Mouse (Mus musculus): ENCODE results near the gene Rasl12. TPM values are rescaled to one million over a fixed set of nuclear protein-coding genes. Genes with fewer than 3 reads are reported as not detected.

Rasl12 gene
- polyA plus RNA-seq (2021; fragmentation: Nextera tagmentation), result 1.6 and 2.5 TPM in 2 replicates
- long read RNA-seq, experiment 1, transcript Rasl12-201 (5 exons, 2,390 nt), result major isoform, 25 of 31 reads
- long read RNA-seq, experiment 1, partial matches to known transcripts, result 4 of 31 reads
- long read RNA-seq, experiment 1, other reads (novel, unspliced or antisense), result 2 of 31 reads
- long read RNA-seq, experiment 2, partial matches to known transcripts, result 0 of 5 reads
- long read RNA-seq, experiment 2, other reads (novel, unspliced or antisense), result 1 of 5 reads

DNA sequence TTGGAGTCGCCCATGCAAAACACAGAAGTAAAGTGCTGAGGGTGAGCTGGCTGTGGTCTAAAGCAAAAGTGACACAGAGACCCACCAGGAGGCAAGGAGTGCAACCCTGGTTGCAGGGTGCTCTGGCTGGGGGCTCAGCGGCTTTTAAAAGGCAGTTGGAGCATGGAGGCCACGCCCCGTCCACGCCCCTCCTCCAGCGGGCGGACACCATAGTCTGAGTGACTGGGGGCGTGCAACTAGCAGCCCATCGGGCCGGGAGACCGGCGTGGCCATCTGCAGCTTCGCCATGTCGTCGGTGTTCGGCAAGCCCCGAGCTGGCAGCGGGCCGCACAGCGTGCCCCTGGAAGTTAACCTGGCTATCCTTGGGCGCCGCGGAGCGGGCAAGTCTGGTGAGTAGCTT is at the start of gene Rasl12:
Gene Rasl12 (plus strand): TSS at position 228 of the 400 bp plus-strand sequence.

DNA sequence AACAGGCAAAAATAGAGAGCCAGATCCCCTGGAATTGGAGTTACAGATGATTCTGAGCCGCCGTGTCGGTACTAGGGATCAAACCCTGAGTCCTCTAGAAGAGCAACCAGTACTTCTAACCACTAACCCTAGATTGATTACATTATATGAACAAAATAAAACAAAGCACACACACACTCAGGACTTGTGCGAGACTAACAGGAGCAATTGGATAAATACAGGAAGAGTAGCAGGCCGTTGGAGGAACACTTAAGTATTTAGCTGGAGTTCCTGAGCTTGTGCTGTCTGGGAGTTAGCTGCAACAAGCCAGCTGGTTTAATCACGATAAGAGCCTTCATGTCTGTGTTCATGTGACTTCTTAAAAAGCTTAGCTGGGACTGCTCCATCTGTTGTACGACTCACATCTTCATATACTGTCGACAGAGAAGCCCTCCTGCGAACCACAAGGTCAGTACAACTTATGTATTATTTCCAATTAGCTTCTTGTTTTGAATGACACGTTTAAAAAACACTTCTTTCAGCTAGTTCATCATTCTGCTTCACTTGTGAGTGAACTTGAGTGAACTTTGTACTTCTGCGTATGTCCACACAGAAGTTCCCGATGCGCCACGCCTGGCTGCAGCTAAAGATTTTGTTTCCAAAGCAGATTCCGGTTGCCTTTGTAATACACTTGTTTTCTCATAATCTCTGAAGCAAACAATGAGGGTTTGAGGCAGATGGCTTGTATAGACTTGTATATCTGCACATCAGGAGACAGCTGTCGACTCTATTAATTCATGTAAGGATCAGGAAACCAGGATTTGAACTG is 37.5 kb upstream of the Rasl12 start, which contains the start of gene Ubap1l:
Gene Ubap1l (plus strand): TSS at position 401 of the 808 bp plus-strand sequence.

DNA sequence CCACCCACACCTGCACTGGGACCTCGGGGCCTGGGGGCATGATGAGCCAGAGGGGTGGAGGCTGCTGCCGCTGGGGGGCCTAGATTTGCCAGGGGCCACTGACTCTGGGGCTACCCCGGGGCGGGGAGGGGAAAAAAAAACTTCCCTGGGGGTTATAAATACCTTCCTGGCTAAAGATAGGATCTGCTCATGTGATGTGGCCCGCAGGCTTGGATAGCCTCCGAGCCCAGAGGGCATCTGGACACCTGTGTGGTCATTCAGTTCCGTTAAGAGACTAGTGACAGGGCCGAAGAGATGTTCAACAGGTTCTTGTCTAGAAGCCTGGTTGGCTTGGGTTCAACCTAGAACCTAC is 6.7 kb upstream of the Rasl12 start, which contains the start of gene Kbtbd13:
Gene Kbtbd13 (minus strand): TSS at position 40 of the 352 bp plus-strand sequence.

DNA sequence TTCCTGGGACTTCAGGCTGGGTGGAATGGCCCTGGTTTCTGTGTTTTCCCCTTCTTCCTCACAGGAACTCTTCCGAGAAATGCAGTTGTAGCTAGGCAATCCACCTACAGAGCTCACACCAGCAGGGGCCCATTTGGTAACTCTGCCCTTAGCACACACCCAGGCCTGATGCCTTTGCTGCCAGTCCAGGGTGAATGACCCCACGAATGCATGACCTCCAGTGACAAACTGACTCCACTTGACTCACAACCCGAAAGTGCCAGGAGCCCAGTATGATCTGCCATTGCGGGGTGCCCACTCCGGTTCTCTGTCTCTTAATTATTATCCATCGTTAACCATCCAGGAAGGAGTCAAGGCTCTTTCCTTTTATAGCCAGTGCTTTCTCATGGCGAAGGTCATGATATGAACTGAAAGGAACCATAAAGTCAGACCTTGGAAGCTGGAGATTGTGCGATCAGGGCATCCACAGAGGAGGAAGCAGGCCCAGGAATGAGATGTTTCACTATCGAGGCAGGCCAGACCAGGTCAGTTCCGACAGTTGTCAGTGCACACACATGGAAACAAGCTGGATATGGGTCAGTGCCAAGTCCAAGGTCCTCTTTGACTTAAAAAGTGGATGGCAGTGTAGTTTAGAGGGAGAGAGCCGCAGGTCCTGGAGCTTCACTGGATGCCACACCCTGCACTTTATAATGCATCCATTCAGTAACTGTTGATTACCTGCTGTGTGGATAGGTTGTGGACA is 24.6 kb downstream of the Rasl12 start, which contains the start of gene Slc51b:
Gene Slc51b (minus strand): TSS at position 196 of the 742 bp plus-strand sequence.

DNA sequence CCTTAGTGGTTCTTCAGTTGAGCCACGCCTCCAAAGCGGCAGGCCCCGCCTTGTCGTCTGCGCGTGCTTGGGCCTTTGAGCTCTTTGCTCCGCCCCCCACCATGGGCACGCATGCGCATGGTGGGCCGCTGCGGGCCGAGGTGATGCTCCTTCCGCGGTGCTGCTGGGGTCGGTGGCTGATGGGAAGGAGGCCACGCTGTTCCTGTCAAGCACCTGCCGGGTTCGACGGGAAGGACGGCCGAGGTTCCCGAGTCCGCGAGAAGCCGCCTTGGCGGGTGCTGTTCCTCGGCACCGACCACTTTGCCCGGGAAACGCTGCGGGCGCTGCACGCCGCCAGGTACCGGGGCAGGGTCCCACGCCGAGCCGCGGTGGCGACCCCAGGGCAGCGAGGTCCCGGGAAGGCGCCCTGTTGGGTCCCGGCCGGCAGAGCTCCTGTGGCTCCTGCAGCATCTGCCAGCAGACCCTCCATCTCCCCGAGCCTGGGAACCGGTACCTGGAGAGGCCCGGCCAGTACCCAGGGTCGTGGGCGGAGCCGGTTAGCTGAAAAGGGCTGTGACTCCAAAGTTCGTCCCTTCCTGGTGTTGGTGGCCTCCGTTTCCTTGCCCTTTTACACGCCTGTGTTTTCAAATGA is 37.5 kb downstream of the Rasl12 start, which contains the start of gene Mtfmt:
Gene Mtfmt (plus strand): TSS at position 112 of the 631 bp plus-strand sequence.

DNA sequence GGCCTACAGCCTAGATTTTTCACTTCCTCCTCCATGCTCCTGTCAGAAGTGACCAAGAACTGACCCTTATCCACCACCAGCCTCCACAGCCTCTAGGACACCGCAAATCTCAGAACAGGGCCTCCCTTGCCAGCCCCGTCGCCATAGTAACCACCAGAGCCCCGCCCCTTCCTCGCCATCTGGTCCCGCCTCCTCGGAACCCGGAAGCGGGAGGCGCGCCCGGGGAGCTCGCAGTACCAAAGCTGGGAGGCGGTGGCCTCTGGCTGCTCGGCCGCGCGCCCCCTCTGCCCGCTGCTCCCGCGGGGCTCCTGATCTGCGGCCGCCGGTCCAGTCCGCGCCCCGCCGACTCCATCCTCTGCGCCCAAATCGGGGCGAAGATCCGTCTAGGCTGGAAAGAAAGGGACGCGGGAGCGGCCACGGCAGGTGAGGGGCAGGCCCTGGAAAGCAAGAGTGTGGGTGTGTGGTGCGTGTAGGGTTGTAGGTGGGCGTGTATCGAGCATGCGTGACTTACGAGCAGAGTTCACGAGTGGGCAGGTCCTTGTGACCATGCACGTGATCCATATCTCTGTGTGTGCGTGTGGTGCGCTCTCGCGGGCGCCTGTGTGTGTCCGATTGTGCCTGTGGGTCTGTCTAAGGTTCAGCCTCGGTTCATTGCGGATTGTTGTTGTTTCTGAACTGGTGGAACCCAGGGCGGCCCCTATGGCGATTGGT is 62.6 kb downstream of the Rasl12 start, which contains the start of gene Spg21:
Gene Spg21 (plus strand): TSS at position 216 of the 711 bp plus-strand sequence.

Other genes with a start within 250 kb of the Rasl12 start
- gene Parp16, start 203.2 kb upstream of the Rasl12 start, polyA plus RNA-seq (2021; fragmentation: Nextera tagmentation), result 1.8 and 2.4 TPM in 2 replicates
- 0.04 and 0.21 TPM in 2 replicates for gene Cilp, start 133.3 kb upstream of the Rasl12 start, polyA plus RNA-seq (2021; fragmentation: Nextera tagmentation)
- 17.1 and 25.0 TPM in 2 replicates for gene Clpx, start 104.2 kb upstream of the Rasl12 start, polyA plus RNA-seq (2021; fragmentation: Nextera tagmentation)
- 8.5 and 21.3 TPM in 2 replicates for gene Pdcd7, start 52.4 kb upstream of the Rasl12 start, polyA plus RNA-seq (2021; fragmentation: Nextera tagmentation)
- gene Ubap1l, start 37.5 kb upstream of the Rasl12 start, polyA plus RNA-seq (2021; fragmentation: Nextera tagmentation), result 0.18 TPM in 1 of 2 replicates, not detected in the other
- 0.18 and 0.23 TPM in 2 replicates for gene Kbtbd13, start 6.9 kb upstream of the Rasl12 start, polyA plus RNA-seq (2021; fragmentation: Nextera tagmentation)
- not detected in 2 replicates for gene Slc51b, start 24.4 kb downstream of the Rasl12 start, polyA plus RNA-seq (2021; fragmentation: Nextera tagmentation)
- 9.8 and 10.9 TPM in 2 replicates for gene Mtfmt, start 37.3 kb downstream of the Rasl12 start, polyA plus RNA-seq (2021; fragmentation: Nextera tagmentation)
- 37.2 and 47.8 TPM in 2 replicates for gene Spg21, start 62.4 kb downstream of the Rasl12 start, polyA plus RNA-seq (2021; fragmentation: Nextera tagmentation)
- gene Ankdd1a, start 121.7 kb downstream of the Rasl12 start, polyA plus RNA-seq (2021; fragmentation: Nextera tagmentation), result 0.15 TPM in 1 of 2 replicates, not detected in the other
- gene Plekho2, start 181.5 kb downstream of the Rasl12 start, polyA plus RNA-seq (2021; fragmentation: Nextera tagmentation), result 4.7 and 7.0 TPM in 2 replicates
- gene Pif1, start 188.7 kb downstream of the Rasl12 start, polyA plus RNA-seq (2021; fragmentation: Nextera tagmentation), result 0.14 and 0.18 TPM in 2 replicates
- 1.8 and 3.2 TPM in 2 replicates for gene Rbpms2, start 231.1 kb downstream of the Rasl12 start, polyA plus RNA-seq (2021; fragmentation: Nextera tagmentation)